Comparison of ENCODE assay signal across 26 mouse cellular contexts in the genomic region with DNA sequence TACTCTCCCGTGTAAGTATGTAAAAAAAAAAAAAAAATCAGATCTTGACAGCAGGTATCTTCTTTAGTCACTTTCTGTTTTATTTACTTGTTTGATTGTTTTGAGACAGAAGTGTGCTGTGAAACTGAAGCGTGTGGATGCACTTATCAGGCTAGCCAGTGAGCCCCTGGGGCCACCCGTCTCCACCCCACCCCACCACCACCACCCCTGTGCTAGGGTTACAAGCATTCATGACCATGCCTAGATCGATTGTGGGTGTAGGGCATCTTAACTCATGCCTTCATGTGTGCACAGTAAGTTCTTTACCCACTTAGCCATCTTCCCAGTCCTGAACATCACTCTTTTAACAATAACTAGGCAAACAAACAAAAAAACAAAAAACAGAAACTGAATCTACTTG. TPM values are rescaled to one million over a fixed set of nuclear protein-coding genes. Genes with fewer than 3 reads are reported as not detected.
DNase-seq lines count a peak whose midpoint lies in the region; ATAC-seq and TF ChIP-seq lines count a peak whose summit lies in the region.
"Had no signal": no experiment of that assay in that cellular context is flagged by ENCODE, and none has a peak within 500 bp of the region (broad histone marks: within the 10 kb centered on the region; RNA-seq: fewer than 3 reads in every experiment).

No protein-coding gene starts in this region.

- intact Hi-C loops in heart, postnatal 14 days (cut with DNase I): no loop called here

- TF ChIP-seq CTCF in liver, postnatal 0 days (IDR thresholded peaks at IDR 0.05; ENCODE audit: low read depth): no peak
- no peak for TF ChIP-seq CTCF in intestine, postnatal 0 days (IDR thresholded peaks at IDR 0.05; ENCODE audit: low read depth)

- no peaks in the 10 kb centered on the region for H3K36me3 ChIP-seq in heart, embryonic 13.5 days
- peaks cover 45% of the 10 kb centered on the region for H3K36me3 ChIP-seq in liver, embryonic 12.5 days
- 0 out of 2 replicates have a peak, but pooled peaks cover 6% of the 10 kb centered on the region for H3K36me3 ChIP-seq in liver, postnatal 0 days (replicated peaks; ENCODE audit: insufficient read depth, low read length)
- H3K36me3 ChIP-seq in intestine, postnatal 0 days (ENCODE audit: control insufficient read depth, insufficient read depth): no peaks in the 10 kb centered on the region
- H3K36me3 ChIP-seq: forebrain, embryonic 15.5 days; heart, embryonic 15.5 days; neural tube, embryonic 13.5 days had no signal

- H3K9ac ChIP-seq in heart, embryonic 13.5 days: no peak overlapping the region
- H3K9ac ChIP-seq in liver, embryonic 12.5 days: peak overlapping the region; percentile 65
- H3K9ac ChIP-seq in liver, postnatal 0 days (replicated peaks): no peak overlapping the region
- no peak overlapping the region for H3K9ac ChIP-seq in intestine, postnatal 0 days (ENCODE audit: low read depth, low read length)
- H3K9ac ChIP-seq: forebrain, embryonic 15.5 days; heart, embryonic 15.5 days; hindbrain, embryonic 14.5 days; lung, embryonic 14.5 days; neural tube, embryonic 13.5 days had no signal

- H3K9me3 ChIP-seq in heart, embryonic 13.5 days: no peaks in the 10 kb centered on the region
- H3K9me3 ChIP-seq in liver, embryonic 12.5 days (replicated peaks): no peaks in the 10 kb centered on the region
- H3K9me3 ChIP-seq in liver, postnatal 0 days (ENCODE audit: low read length): no peaks in the 10 kb centered on the region
- H3K9me3 ChIP-seq in intestine, postnatal 0 days (ENCODE audit: control insufficient read depth): no peaks in the 10 kb centered on the region
- H3K9me3 ChIP-seq: forebrain, embryonic 15.5 days; heart, embryonic 15.5 days; neural tube, embryonic 13.5 days had no signal

- no peak overlapping the region for H3K27ac ChIP-seq in heart, embryonic 13.5 days (replicated peaks)
- peak overlapping the region; percentile 84 for H3K27ac ChIP-seq in liver, embryonic 12.5 days
- no peak overlapping the region; the same call in 1 of the 2 replicates for H3K27ac ChIP-seq in liver, postnatal 0 days (ENCODE audit: low read depth)
- H3K27ac ChIP-seq in intestine, postnatal 0 days (ENCODE audit: low read depth, low read length): no peak overlapping the region
- H3K27ac ChIP-seq: forebrain, embryonic 15.5 days; heart, embryonic 15.5 days; hindbrain, embryonic 14.5 days; layer of hippocampus, adult 2 months; neural tube, embryonic 13.5 days had no signal

- H3K4me3 ChIP-seq in heart, embryonic 13.5 days: no peak overlapping the region
- peak overlapping the region; percentile 22 for H3K4me3 ChIP-seq in liver, embryonic 12.5 days
- no peak overlapping the region for H3K4me3 ChIP-seq in liver, postnatal 0 days (ENCODE audit: low read depth, low read length)
- H3K4me3 ChIP-seq in intestine, postnatal 0 days (ENCODE audit: low read depth, low read length): no peak overlapping the region
- H3K4me3 ChIP-seq: forebrain, embryonic 15.5 days; heart, embryonic 15.5 days; layer of hippocampus, adult 2 months; neural tube, embryonic 13.5 days had no signal

- 0 out of 2 replicates have a peak overlapping the region, but pooled peaks have one; percentile 7 for H3K4me2 ChIP-seq in heart, embryonic 13.5 days
- H3K4me2 ChIP-seq in liver, embryonic 12.5 days: peak overlapping the region; percentile 63
- H3K4me2 ChIP-seq in liver, postnatal 0 days (ENCODE audit: low read depth, low read length): peak overlapping the region; percentile 55
- no peak overlapping the region for H3K4me2 ChIP-seq in intestine, postnatal 0 days (replicated peaks; ENCODE audit: low read depth)
- H3K4me2 ChIP-seq: forebrain, embryonic 15.5 days; heart, embryonic 15.5 days; hindbrain, embryonic 14.5 days; lung, embryonic 14.5 days; midbrain, embryonic 11.5 days; neural tube, embryonic 13.5 days had no signal

- no peak for TF ChIP-seq EP300 in liver, postnatal 0 days (IDR thresholded peaks at IDR 0.05; ENCODE audit: low read depth)

- ATAC-seq in heart, embryonic 13.5 days (ENCODE audit: extremely low read depth, insufficient number of reproducible peaks, low FRiP score, low TSS enrichment): no peak
- ATAC-seq in erythroid progenitor cell, adult 5-6 weeks (replicated peaks; ENCODE audit: low FRiP score, poor library complexity, severe bottlenecking): 0 out of 2 replicates have a peak, but pooled peaks have one; percentile 59
- ATAC-seq in liver, embryonic 12.5 days: peak; percentile 91
- peak; percentile 37 for ATAC-seq in liver, postnatal 0 days
- ATAC-seq in intestine, postnatal 0 days: no peak
- ATAC-seq: forebrain, embryonic 15.5 days had no signal

- H3K4me1 ChIP-seq in heart, embryonic 13.5 days: peaks cover 3% of the 10 kb centered on the region; the same call in 1 of the 2 replicates
- peaks cover 97% of the 10 kb centered on the region for H3K4me1 ChIP-seq in liver, embryonic 12.5 days
- peaks cover 40% of the 10 kb centered on the region for H3K4me1 ChIP-seq in liver, postnatal 0 days (ENCODE audit: insufficient read depth)
- no peaks in the 10 kb centered on the region for H3K4me1 ChIP-seq in intestine, postnatal 0 days (replicated peaks; ENCODE audit: control insufficient read depth, insufficient read depth, low read length)
- H3K4me1 ChIP-seq: forebrain, embryonic 15.5 days; heart, embryonic 15.5 days; neural tube, embryonic 13.5 days had no signal

- 57% methylated on average over 4 of the region's 4 CpGs for WGBS in heart, embryonic 13.5 days
- WGBS in liver, embryonic 12.5 days (ENCODE audit: insufficient replicate concordance): 33% methylated on average over 4 of the region's 4 CpGs
- WGBS in liver, postnatal 0 days (ENCODE audit: insufficient replicate concordance): 40% methylated on average over 4 of the region's 4 CpGs
- 79% methylated on average over 4 of the region's 4 CpGs for WGBS in intestine, postnatal 0 days

- DNase-seq in heart, postnatal 14 days: no peak
- DNase-seq in liver, postnatal 0 days: no peak
- DNase-seq in cerebellum, adult 9-10 months: no peak
- DNase-seq: adrenal gland, postnatal 10 days; B cell, adult 2 months; cerebellum, adult 11 months; cerebellum, postnatal 10 days; gastrocnemius, postnatal 25 days; heart, adult 11 months; kidney, adult 11 months; kidney, postnatal 36 days; left cerebral cortex, postnatal 4 days; lung, embryonic 14.5 days; lung, postnatal 14 days; right cerebral cortex, postnatal 4 days; thymus, postnatal 4 days had no signal

- no peaks in the 10 kb centered on the region for H3K27me3 ChIP-seq in heart, embryonic 13.5 days (replicated peaks)
- no peaks in the 10 kb centered on the region for H3K27me3 ChIP-seq in liver, embryonic 12.5 days (replicated peaks)
- H3K27me3 ChIP-seq in liver, postnatal 0 days (ENCODE audit: insufficient read depth, low read length): no peaks in the 10 kb centered on the region
- H3K27me3 ChIP-seq in intestine, postnatal 0 days (replicated peaks; ENCODE audit: control insufficient read depth, insufficient read depth, low read length): no peaks in the 10 kb centered on the region
- H3K27me3 ChIP-seq: forebrain, embryonic 15.5 days; heart, embryonic 15.5 days; neural tube, embryonic 13.5 days had no signal

RNA-seq across cellular contexts. Expression of a gene that starts 13.1 kb away (rescaled TPM):
- 4.6 and 4.8 TPM in 2 replicates for polyA plus RNA-seq in heart, embryonic 13.5 days (2015; fragmentation: Nextera tagmentation; extraction: Ambion mirVana)
- 10 to 100 TPM; 20.4 to 22.8 TPM for total RNA-seq in heart, postnatal 14 days (2021)
- total RNA-seq in erythroid progenitor cell, adult 5-6 weeks (2015; ENCODE audit: low replicate concordance): 78.4 and 114 TPM in 2 replicates
- 46.5 and 46.8 TPM in 2 replicates for total RNA-seq in erythroid progenitor cell, adult 5-6 weeks (2017; ENCODE audit: low replicate concordance)
- polyA plus RNA-seq in liver, embryonic 12.5 days (2016; fragmentation: Nextera tagmentation; extraction: Ambion mirVana): 59.6 and 66.2 TPM in 2 replicates
- 12.1 and 13.7 TPM in 2 replicates for polyA plus RNA-seq in liver, postnatal 0 days (2015; fragmentation: Nextera tagmentation; extraction: Ambion mirVana)
- 3.8 and 4.1 TPM in 2 replicates for polyA plus RNA-seq in intestine, postnatal 0 days (2015; fragmentation: Nextera tagmentation; extraction: Ambion mirVana)

Comparison
In these comparisons a context has a peak if more than half of its experiments do, and no peak if none do; other contexts are left out.
1. ATAC-seq: peak in erythroid progenitor cell, adult 5-6 weeks (single experiment), liver, embryonic 12.5 days (single experiment) and liver, postnatal 0 days (single experiment); none in heart, embryonic 13.5 days (single experiment) and intestine, postnatal 0 days (single experiment).